Mouse (Mus musculus) bone marrow macrophage, adult 2 months (primary cell): Measurements from ENCODE around the gene Emc8. TPM values are rescaled to one million over a fixed set of nuclear protein-coding genes. Genes with fewer than 3 reads are reported as not detected.

Experiments
- H3K27ac ChIP-seq: 2 replicates; pipeline ENCODE4 v1.5.1; 2012; ENCODE audit warnings: low read depth, low read length; ENCODE audit not compliant: insufficient read depth
- H3K4me1 ChIP-seq: 2 replicates; pipeline ENCODE4 v1.6.1; 2012; ENCODE audit warnings: low read length; ENCODE audit not compliant: control insufficient read depth, insufficient read depth
- H3K4me3 ChIP-seq: 2 replicates; pipeline ENCODE4 v1.5.1; 2012; ENCODE audit warnings: mild to moderate bottlenecking, low read length, moderate library complexity; ENCODE audit not compliant: insufficient read depth
- CTCF ChIP-seq: IDR thresholded peaks from 2 replicates; pipeline ENCODE4 v1.5.1; 2012; ENCODE audit warnings: low read depth, mild to moderate bottlenecking, low read length, moderate library complexity
- POLR2A ChIP-seq: IDR thresholded peaks from 2 replicates; pipeline ENCODE4 v1.6.1; 2012; ENCODE audit warnings: mild to moderate bottlenecking, low read depth, low read length, borderline replicate concordance
- polyA plus RNA-seq: library from polyadenylated mRNA; stranded (reverse); fragments of >200 nt; gene quantifications from 2 replicates; pipeline ENCODE4 v1.2.4, GENCODE M21; 2012; ENCODE audit not compliant: missing spikeins, insufficient read depth, insufficient read length

Emc8 gene
- polyA plus RNA-seq, 1 experiment, result 56.5 TPM

GRCm38 (mm10) chr8:120623608-120624007 lies 44.8 kb downstream of the Emc8 start:
- Histone ChIP-seq H3K4me1 (peaks cover 26% of the 10 kb centered on the region), H3K4me3 (no peak overlapping the region), H3K27ac (no peak overlapping the region)
- no peak for TF ChIP-seq POLR2A
- no peak for TF ChIP-seq CTCF

GRCm38 (mm10) chr8:120622161-120622560 lies 46.2 kb downstream of the Emc8 start:
- TF ChIP-seq CTCF, result no peak
- TF ChIP-seq POLR2A, result no peak
- peaks cover 31% of the 10 kb centered on the region for H3K4me1 ChIP-seq
- H3K4me3 ChIP-seq, result no peak overlapping the region
- no peak overlapping the region for H3K27ac ChIP-seq

GRCm38 (mm10) chr8:120620441-120620840 lies 47.9 kb downstream of the Emc8 start:
- no peak for TF ChIP-seq CTCF
- TF ChIP-seq POLR2A, result no peak
- H3K4me1 ChIP-seq, result peaks cover 39% of the 10 kb centered on the region
- H3K27ac ChIP-seq, result peak overlapping the region; percentile 100

GRCm38 (mm10) chr8:120619235-120620180 lies 48.9 kb downstream of the Emc8 start:
- H3K4me3 ChIP-seq, result peak overlapping the region; percentile 36
- peak overlapping the region; percentile 100 for H3K27ac ChIP-seq
- TF ChIP-seq POLR2A, result no peak
- no peak for TF ChIP-seq CTCF
- H3K4me1 ChIP-seq, result peaks cover 39% of the 10 kb centered on the region

More at GRCm38 (mm10) chr8:120620441-120620840, 47.9 kb downstream of the Emc8 start:
- no peak overlapping the region for H3K4me3 ChIP-seq

- Histone ChIP-seq H3K4me1 (peaks cover 39% of the 10 kb centered on the region), H3K27ac (peak overlapping the region; percentile 100), H3K4me3 (no peak overlapping the region)
- TF ChIP-seq CTCF (peak; percentile 70), POLR2A (no peak)
Observed at GRCm38 (mm10) chr8:120618110-120618509, 50.3 kb downstream of the Emc8 start.

GRCm38 (mm10) chr8:120616663-120617626 lies 51.4 kb downstream of the Emc8 start:
- TF ChIP-seq POLR2A, result no peak
- TF ChIP-seq CTCF, result no peak
- H3K27ac ChIP-seq, result no peak overlapping the region
- H3K4me3 ChIP-seq, result no peak overlapping the region
- peaks cover 39% of the 10 kb centered on the region for H3K4me1 ChIP-seq

- no peak overlapping the region for H3K27ac ChIP-seq
- H3K4me3 ChIP-seq, result no peak overlapping the region
- TF ChIP-seq POLR2A (no peak), CTCF (no peak)
- H3K4me1 ChIP-seq, result peaks cover 19% of the 10 kb centered on the region
Observed at GRCm38 (mm10) chr8:120614491-120614890, 53.9 kb downstream of the Emc8 start.

GRCm38 (mm10) chr8:120610824-120611223 lies 57.5 kb downstream of the Emc8 start:
- no peak overlapping the region for H3K4me3 ChIP-seq
- H3K4me1 ChIP-seq, result no peaks in the 10 kb centered on the region; the same call in 1 of the 2 replicates
- no peak overlapping the region for H3K27ac ChIP-seq
- TF ChIP-seq POLR2A, result no peak

- peak overlapping the region; percentile 16; the same call in 1 of the 2 replicates for H3K4me3 ChIP-seq
- no peak for TF ChIP-seq POLR2A
- peak; percentile 43; the same call in 1 of the 2 replicates for TF ChIP-seq CTCF
Observed at GRCm38 (mm10) chr8:120607885-120608284, 60.5 kb downstream of the Emc8 start.

GRCm38 (mm10) chr8:120607460-120607859 lies 60.9 kb downstream of the Emc8 start:
- Histone ChIP-seq H3K27ac (no peak overlapping the region), H3K4me1 (no peaks in the 10 kb centered on the region; the same call in 1 of the 2 replicates), H3K4me3 (no peak overlapping the region)
- TF ChIP-seq CTCF (no peak), POLR2A (no peak)

More at GRCm38 (mm10) chr8:120607885-120608284, 60.5 kb downstream of the Emc8 start:
- H3K4me1 ChIP-seq, result no peaks in the 10 kb centered on the region; the same call in 1 of the 2 replicates
- no peak overlapping the region for H3K27ac ChIP-seq

Other genes starting within 250 kb of the Emc8 start
- gene Gins2, start 79.3 kb downstream of the Emc8 start, polyA plus RNA-seq, result 16.7 and 23.1 TPM in 2 replicates
- 1.1 and 1.6 TPM in 2 replicates for gene 1190005I06Rik, start 20.9 kb downstream of the Emc8 start, polyA plus RNA-seq
- gene Gm27021, start 494 bp downstream of the Emc8 start, polyA plus RNA-seq, result not detected in 2 replicates
- 607 and 651 TPM in 2 replicates for gene Cox4i1, start 351 bp downstream of the Emc8 start, polyA plus RNA-seq
- gene Irf8, start 67.8 kb upstream of the Emc8 start, polyA plus RNA-seq, result 157 and 163 TPM in 2 replicates